Mouse (Mus musculus) large intestine, adult 2 months (tissue): ENCODE measurements at regions not wholly inside any gene's neighbourhood (a gene's known extent, or its start where the extent isn't known, plus 50 kb on each side); places are given as distances from the start of the nearest gene placed in this dataset.

Experiments
- DNase-seq: peaks from one replicate; pipeline ENCODE4 v3.0.0-alpha.2; 2012; ENCODE audit warnings: low read depth, low spot score
- WGBS: fragments of 180-500 bp; shearing (Covaris S2); methylation state at CpG from one replicate; pipeline ENCODE4 v1.1.7; 2018; 5-methylcytosine and 5-hydroxymethylcytosine counted together

DNA sequence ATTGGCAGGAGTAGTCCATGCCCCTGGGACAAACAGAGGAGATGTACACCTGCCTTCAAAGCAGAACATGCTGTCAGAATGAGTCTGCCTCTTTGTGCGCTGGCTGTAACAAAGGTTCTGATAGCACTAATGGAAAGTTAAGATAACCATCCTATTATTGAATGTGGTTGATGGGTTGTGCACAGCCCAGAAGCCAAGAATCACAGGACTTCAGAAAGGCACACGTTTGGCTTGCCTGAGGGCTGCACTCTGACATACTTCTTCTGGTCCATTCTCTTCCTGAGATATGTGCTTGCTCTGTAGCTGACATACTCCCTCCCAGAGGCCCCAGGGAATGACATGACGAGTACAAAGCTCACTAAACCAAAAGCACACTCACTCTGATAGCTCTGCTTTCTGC, 50.1 kb upstream of the Galnt15 start:
- no peak for DNase-seq
- 60% methylated on average over 3 of the region's 3 CpGs for WGBS
